Mouse (Mus musculus): ENCODE results near the gene Zdhhc16. TPM values are rescaled to one million over a fixed set of nuclear protein-coding genes. Genes with fewer than 3 reads are reported as not detected.

Gene Zdhhc16
- polyA plus RNA-seq, 1 experiment from 2014 or later, result 17.4 TPM

DNA sequence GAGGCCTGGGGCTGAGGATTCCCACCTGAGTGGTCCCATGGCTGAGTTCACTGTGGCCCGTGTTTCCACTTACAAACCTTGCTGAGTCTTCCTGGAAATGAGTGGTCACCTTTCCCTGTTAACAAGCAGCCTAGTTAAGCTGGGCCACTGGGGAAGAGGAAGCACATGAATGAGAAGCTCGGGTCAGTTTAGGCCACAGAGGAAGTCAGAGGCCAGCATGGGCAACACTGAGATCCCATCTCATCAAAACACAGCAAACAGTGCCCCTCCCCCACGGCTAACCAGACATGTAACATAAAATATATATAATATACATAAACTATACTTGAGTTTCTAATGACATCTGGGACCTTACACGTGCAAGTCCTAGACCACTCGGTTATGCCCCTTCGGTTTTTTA, 56.5 kb downstream of the Zdhhc16 start:
- Histone ChIP-seq H3K36me3 (ENCODE audit: inconsistent target) (0 out of 2 replicates have a peak, but pooled peaks cover 7% of the 10 kb centered on the region), H3K79me2 (ENCODE audit: inconsistent target) (peaks cover 100% of the 10 kb centered on the region), H3K27ac (peak overlapping the region; percentile 71), H3K4me3 (ENCODE audit: inconsistent target) (no peak overlapping the region)
- WGBS (ENCODE audit: missing documents), result 36% methylated on average over 6 of the region's 6 CpGs

DNA sequence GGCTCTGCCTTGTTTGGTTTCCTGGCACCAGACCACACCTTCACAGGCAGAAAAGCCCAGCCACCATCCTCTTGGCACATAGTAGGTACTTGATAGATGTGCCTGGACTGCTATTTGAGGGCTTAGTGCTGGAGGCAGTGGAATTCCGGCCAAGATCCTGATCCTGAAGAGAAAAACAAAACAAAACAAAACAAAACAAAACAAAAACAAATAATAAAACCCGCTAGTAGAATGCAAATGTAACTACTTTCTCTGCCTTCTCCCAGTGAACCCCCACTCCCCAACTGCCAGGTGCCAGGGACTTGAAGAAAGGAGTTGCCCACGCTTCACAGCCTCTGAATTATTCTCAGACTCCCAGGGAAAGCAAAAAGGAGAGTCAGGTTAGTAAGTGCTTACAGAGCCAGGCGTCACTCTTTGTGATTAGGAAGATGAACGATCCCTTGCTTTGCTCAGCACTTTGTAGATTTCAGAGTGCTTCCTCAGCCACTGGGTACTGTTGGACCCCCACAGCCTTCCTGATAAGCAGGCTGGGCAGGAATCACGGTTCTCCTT, 58.7 kb downstream of the Zdhhc16 start:
- Histone ChIP-seq H3K4me3 (ENCODE audit: inconsistent target) (no peak overlapping the region), H3K27ac (peak overlapping the region; percentile 62), H3K79me2 (ENCODE audit: inconsistent target) (peaks cover 100% of the 10 kb centered on the region), H3K36me3 (ENCODE audit: inconsistent target) (0 out of 2 replicates have a peak, but pooled peaks cover 7% of the 10 kb centered on the region)
- 68% methylated on average over 6 of the region's 6 CpGs for WGBS (ENCODE audit: missing documents)

DNA sequence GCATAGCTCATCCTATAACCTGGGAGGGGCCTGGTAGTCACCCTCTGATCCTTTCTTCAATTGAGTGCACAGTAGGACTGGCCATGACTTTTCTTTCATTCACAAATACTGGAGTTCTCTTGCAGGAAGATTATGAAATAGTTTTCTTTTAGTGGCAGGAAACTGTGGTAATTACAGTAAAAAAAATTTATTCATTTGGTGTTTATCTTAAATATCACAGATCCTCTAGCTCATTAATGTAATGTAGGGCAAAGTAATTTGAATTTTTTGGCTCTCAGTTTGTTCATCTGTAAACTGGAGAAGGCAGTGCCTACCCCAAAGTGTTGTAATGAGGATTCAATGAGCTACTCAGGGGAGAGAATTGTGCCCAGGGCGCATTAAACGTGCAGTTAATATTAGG, 59.7 kb downstream of the Zdhhc16 start:
- H3K36me3 ChIP-seq (ENCODE audit: inconsistent target), result 0 out of 2 replicates have a peak, but pooled peaks cover 7% of the 10 kb centered on the region
- no peak overlapping the region for H3K4me3 ChIP-seq (ENCODE audit: inconsistent target)
- peaks cover 100% of the 10 kb centered on the region for H3K79me2 ChIP-seq (ENCODE audit: inconsistent target)
- peak overlapping the region; percentile 62 for H3K27ac ChIP-seq
- 82% methylated on average over 2 of the region's 2 CpGs for WGBS (ENCODE audit: missing documents)

- H3K36me3 ChIP-seq (ENCODE audit: inconsistent target), result 0 out of 2 replicates have a peak, but pooled peaks cover 7% of the 10 kb centered on the region
- H3K4me3 ChIP-seq (ENCODE audit: inconsistent target), result no peak overlapping the region
- WGBS (ENCODE audit: missing documents), result 91% methylated on average over 6 of the region's 6 CpGs
- peaks cover 100% of the 10 kb centered on the region for H3K79me2 ChIP-seq (ENCODE audit: inconsistent target)
- no peak overlapping the region for H3K27ac ChIP-seq
Observed at GRCm38 (mm10) chr19:41993484-41993883, 60.2 kb downstream of the Zdhhc16 start.

Other genes with a start within 250 kb of the Zdhhc16 start
- 1.2 to 6.7 TPM (median 3.4 TPM) in 3 replicates for gene Slit1, start 189.8 kb upstream of the Zdhhc16 start, polyA plus RNA-seq (2018)
- gene Arhgap19, start 131.4 kb upstream of the Zdhhc16 start, polyA plus RNA-seq (2018), result 95.1 to 159 TPM (median 112 TPM) in 3 replicates
- 0.36 to 3.2 TPM (median 1.3 TPM) in 3 replicates for gene Frat1, start 103.5 kb upstream of the Zdhhc16 start, polyA plus RNA-seq (2018)
- 0.41 to 4.5 TPM (median 3.0 TPM) in 3 replicates for gene Frat2, start 85.3 kb upstream of the Zdhhc16 start, polyA plus RNA-seq (2018)
- 3.8 to 15.5 TPM (median 6.8 TPM) in 3 replicates for gene Rrp12, start 37.3 kb upstream of the Zdhhc16 start, polyA plus RNA-seq (2018)
- gene Pgam1, start 21.6 kb upstream of the Zdhhc16 start, polyA plus RNA-seq (2018), result 316 to 518 TPM (median 374 TPM) in 3 replicates
- gene Exosc1, start 57 bp upstream of the Zdhhc16 start, polyA plus RNA-seq (2018), result 15.3 to 37.7 TPM (median 36.0 TPM) in 3 replicates
- 20.9 to 26.5 TPM (median 24.4 TPM) in 3 replicates for gene Mms19, start 47.7 kb downstream of the Zdhhc16 start, polyA plus RNA-seq (2018)
- 25.8 to 42.9 TPM (median 41.2 TPM) in 3 replicates for gene Ubtd1, start 48.3 kb downstream of the Zdhhc16 start, polyA plus RNA-seq (2018)
- gene Ankrd2, start 102.5 kb downstream of the Zdhhc16 start, polyA plus RNA-seq (2018), result not detected in 3 replicates
- gene Hoga1, start 112.1 kb downstream of the Zdhhc16 start, polyA plus RNA-seq (2018), result 1.3 to 2.2 TPM (median 1.9 TPM) in 3 replicates
- gene 4933411K16Rik, start 118.8 kb downstream of the Zdhhc16 start, polyA plus RNA-seq (2018), result 0.19 to 0.27 TPM (median 0.27 TPM) in 3 replicates
- 2.7 to 5.4 TPM (median 5.3 TPM) in 3 replicates for gene Morn4, start 152.9 kb downstream of the Zdhhc16 start, polyA plus RNA-seq (2018)
- 62.5 to 98.7 TPM (median 75.6 TPM) in 3 replicates for gene Pi4k2a, start 157.0 kb downstream of the Zdhhc16 start, polyA plus RNA-seq (2018)
- gene Avpi1, start 195.6 kb downstream of the Zdhhc16 start, polyA plus RNA-seq (2018), result 3.0 to 9.5 TPM (median 6.7 TPM) in 3 replicates
- gene Marveld1, start 213.9 kb downstream of the Zdhhc16 start, polyA plus RNA-seq (2018), result 2.9 to 12.9 TPM (median 8.4 TPM) in 3 replicates
- 10.8 to 19.0 TPM (median 16.4 TPM) in 3 replicates for gene Zfyve27, start 230.5 kb downstream of the Zdhhc16 start, polyA plus RNA-seq (2018)

Data from macrophage (primary cell).